In genomic region chr14:17983390-17983789, GRCm38 (mm10) we compare ENCODE assay signal across 12 mouse cellular contexts.
"Had no signal": no experiment of that assay in that cellular context is flagged by ENCODE, and none has a peak within 500 bp of the region (broad histone marks: within the 10 kb centered on the region; RNA-seq: fewer than 3 reads in every experiment).

No protein-coding gene starts in this region.

- DNase-seq: kidney, adult 2 months; kidney, postnatal 25 days; layer of hippocampus, adult 9-11 months; liver, postnatal 0 days; lung, embryonic 14.5 days; lung, postnatal 10 days; lung, postnatal 4 days; right cerebral cortex, adult 18-20 months; right cerebral cortex, postnatal 14 days; right cerebral cortex, postnatal 4 days; thymus, adult 18-20 months; thymus, postnatal 36 days had no signal

- ATAC-seq: liver, postnatal 0 days had no signal
